Comparison of ENCODE assay signal across 9 mouse cellular contexts in genomic region chr2:163480191-163480825, GRCm38 (mm10). TPM values are rescaled to one million over a fixed set of nuclear protein-coding genes. Genes with fewer than 3 reads are reported as not detected.
DNase-seq lines count a peak whose midpoint lies in the region; ATAC-seq and TF ChIP-seq lines count a peak whose summit lies in the region.
"Had no signal": no experiment of that assay in that cellular context is flagged by ENCODE, and none has a peak within 500 bp of the region (broad histone marks: within the 10 kb centered on the region; RNA-seq: fewer than 3 reads in every experiment).

No protein-coding gene starts in this region.

- H3K27ac ChIP-seq in liver, embryonic 14.5 days: no peak overlapping the region
- no peak overlapping the region for H3K27ac ChIP-seq in liver, embryonic 11.5 days (ENCODE audit: low read depth, low read length)
- H3K27ac ChIP-seq in intestine, postnatal 0 days (ENCODE audit: low read depth, low read length): no peak overlapping the region
- H3K27ac ChIP-seq: neural tube, embryonic 13.5 days had no signal

- ATAC-seq in liver, embryonic 14.5 days (ENCODE audit: insufficient read depth): no peak
- ATAC-seq in liver, embryonic 11.5 days (replicated peaks; ENCODE audit: low FRiP score): no peak
- ATAC-seq in intestine, postnatal 0 days: no peak
- no peak; the same call in 1 of the 2 replicates for ATAC-seq in frontal cortex, adult (ENCODE audit: low TSS enrichment)

- H3K27me3 ChIP-seq in liver, embryonic 14.5 days (ENCODE audit: control insufficient read depth, insufficient read depth, low read length): peaks cover 5% of the 10 kb centered on the region
- H3K27me3 ChIP-seq in liver, embryonic 11.5 days (replicated peaks; ENCODE audit: control insufficient read depth, insufficient read depth, low read length): peaks cover 29% of the 10 kb centered on the region
- no peaks in the 10 kb centered on the region for H3K27me3 ChIP-seq in intestine, postnatal 0 days (replicated peaks; ENCODE audit: control insufficient read depth, insufficient read depth, low read length)

- H3K4me3 ChIP-seq in liver, embryonic 14.5 days (ENCODE audit: insufficient read depth in 1 of 2, low read depth in 2 of 2, low read length in 2 of 2): no peak overlapping the region
- H3K4me3 ChIP-seq in liver, embryonic 11.5 days (ENCODE audit: low read depth, low read length): no peak overlapping the region
- no peak overlapping the region for H3K4me3 ChIP-seq in intestine, postnatal 0 days (ENCODE audit: low read depth, low read length)
- H3K4me3 ChIP-seq: neural tube, embryonic 13.5 days had no signal

- peak; percentile 66 for TF ChIP-seq CTCF in liver, embryonic 14.5 days (IDR thresholded peaks at IDR 0.05; ENCODE audit: low read depth)
- TF ChIP-seq CTCF in intestine, postnatal 0 days (IDR thresholded peaks at IDR 0.05; ENCODE audit: low read depth): peak; percentile 69

- no peaks in the 10 kb centered on the region for H3K9me3 ChIP-seq in liver, embryonic 14.5 days (ENCODE audit: control insufficient read depth, low read length)
- no peaks in the 10 kb centered on the region for H3K9me3 ChIP-seq in liver, embryonic 11.5 days (ENCODE audit: control insufficient read depth, low read length)
- no peaks in the 10 kb centered on the region for H3K9me3 ChIP-seq in intestine, postnatal 0 days (ENCODE audit: control insufficient read depth)
- H3K9me3 ChIP-seq: neural tube, embryonic 13.5 days had no signal

- WGBS in liver, embryonic 14.5 days (ENCODE audit: insufficient replicate concordance): 48% methylated on average over 18 of the region's 18 CpGs
- WGBS in liver, embryonic 11.5 days: 54% methylated on average over 18 of the region's 18 CpGs
- 63% methylated on average over 18 of the region's 18 CpGs for WGBS in intestine, postnatal 0 days

- no peak for TF ChIP-seq EP300 in liver, embryonic 14.5 days (IDR thresholded peaks at IDR 0.05; ENCODE audit: low read depth)

- no peak for DNase-seq in liver, embryonic 14.5 days (ENCODE audit: low read depth in 3 of 3, low spot score in 3 of 3)
- no peak for DNase-seq in liver, embryonic 11.5 days (ENCODE audit: low spot score)
- peak; percentile 42 for DNase-seq in adrenal gland, postnatal 25 days
- peak; percentile 8 for DNase-seq in naive thymus-derived CD4-positive, alpha-beta T cell, adult 2 months (ENCODE audit: low read depth)
- DNase-seq in layer of hippocampus, postnatal 25 days (ENCODE audit: extremely low spot score in 1 of 2, low spot score in 1 of 2): no peak

- H3K4me2 ChIP-seq in liver, embryonic 14.5 days (ENCODE audit: low read depth): no peak overlapping the region
- no peak overlapping the region for H3K4me2 ChIP-seq in liver, embryonic 11.5 days
- no peak overlapping the region for H3K4me2 ChIP-seq in intestine, postnatal 0 days (replicated peaks; ENCODE audit: low read depth)
- H3K4me2 ChIP-seq: neural tube, embryonic 13.5 days had no signal

- no peaks in the 10 kb centered on the region for H3K4me1 ChIP-seq in liver, embryonic 14.5 days (replicated peaks; ENCODE audit: control insufficient read depth in 2 of 2, insufficient read depth in 2 of 2, low read length in 1 of 2)
- no peaks in the 10 kb centered on the region for H3K4me1 ChIP-seq in liver, embryonic 11.5 days (replicated peaks; ENCODE audit: control insufficient read depth, insufficient read depth, low read length)
- H3K4me1 ChIP-seq in intestine, postnatal 0 days (replicated peaks; ENCODE audit: control insufficient read depth, insufficient read depth, low read length): peaks cover 4% of the 10 kb centered on the region

- no peak overlapping the region for H3K9ac ChIP-seq in liver, embryonic 14.5 days (replicated peaks)
- H3K9ac ChIP-seq in liver, embryonic 11.5 days (ENCODE audit: low read depth, low read length): no peak overlapping the region
- H3K9ac ChIP-seq in intestine, postnatal 0 days (ENCODE audit: low read depth, low read length): no peak overlapping the region
- H3K9ac ChIP-seq: neural tube, embryonic 13.5 days had no signal

- no peaks in the 10 kb centered on the region for H3K36me3 ChIP-seq in liver, embryonic 14.5 days (replicated peaks; ENCODE audit: control insufficient read depth, insufficient read depth, low read depth)
- H3K36me3 ChIP-seq in liver, embryonic 11.5 days (ENCODE audit: control insufficient read depth, insufficient read depth, low read length): no peaks in the 10 kb centered on the region
- H3K36me3 ChIP-seq in intestine, postnatal 0 days (ENCODE audit: control insufficient read depth, insufficient read depth): no peaks in the 10 kb centered on the region
- H3K36me3 ChIP-seq: neural tube, embryonic 13.5 days had no signal

RNA-seq across cellular contexts. Expression of gene Fitm2, which starts 7.9 kb away (rescaled TPM):
- polyA plus RNA-seq in liver, embryonic 14.5 days (2012; rRNA removed): 1.8 and 1.9 TPM in 2 replicates
- 3.0 and 3.1 TPM in 2 replicates for polyA plus RNA-seq in liver, embryonic 14.5 days (2014; fragmentation: Nextera tagmentation; extraction: Ambion mirVana)
- polyA plus RNA-seq in liver, embryonic 11.5 days (2014; fragmentation: Nextera tagmentation; extraction: Ambion mirVana): 8.1 and 9.0 TPM in 2 replicates
- total RNA-seq in adrenal gland, postnatal 25 days (2021): 61.2 and 74.5 TPM in 2 replicates
- polyA plus RNA-seq in intestine, postnatal 0 days (2015; fragmentation: Nextera tagmentation; extraction: Ambion mirVana): 5.3 and 5.5 TPM in 2 replicates
- 10 to 100 TPM; 17.6 to 20.8 TPM for total RNA-seq in layer of hippocampus, postnatal 25 days (2021)

RNA-seq across cellular contexts. Expression of gene R3hdml, which starts 11.8 kb away (rescaled TPM):
- polyA plus RNA-seq in liver, embryonic 14.5 days (2012; rRNA removed): not detected in 2 replicates
- polyA plus RNA-seq in liver, embryonic 14.5 days (2014; fragmentation: Nextera tagmentation; extraction: Ambion mirVana): not detected in 2 replicates
- not detected in 2 replicates for polyA plus RNA-seq in liver, embryonic 11.5 days (2014; fragmentation: Nextera tagmentation; extraction: Ambion mirVana)
- total RNA-seq in adrenal gland, postnatal 25 days (2021): not detected in 2 replicates
- 0.37 and 0.46 TPM in 2 replicates for polyA plus RNA-seq in intestine, postnatal 0 days (2015; fragmentation: Nextera tagmentation; extraction: Ambion mirVana)
- not detected for total RNA-seq in layer of hippocampus, postnatal 25 days (2021)
- total RNA-seq: left cerebral cortex, postnatal 14 days had no signal
- polyA plus RNA-seq: neural tube, embryonic 13.5 days had no signal

RNA-seq across cellular contexts. Expression of gene Hnf4a, which starts 26.3 kb away (rescaled TPM):
- 22.9 and 23.2 TPM in 2 replicates for polyA plus RNA-seq in liver, embryonic 14.5 days (2012; rRNA removed)
- polyA plus RNA-seq in liver, embryonic 14.5 days (2014; fragmentation: Nextera tagmentation; extraction: Ambion mirVana): 10.6 and 11.6 TPM in 2 replicates
- polyA plus RNA-seq in liver, embryonic 11.5 days (2014; fragmentation: Nextera tagmentation; extraction: Ambion mirVana): 18.9 and 20.0 TPM in 2 replicates
- total RNA-seq in adrenal gland, postnatal 25 days (2021): 2.4 TPM in 1 of 2 replicates, not detected in the other
- 50.8 and 53.0 TPM in 2 replicates for polyA plus RNA-seq in intestine, postnatal 0 days (2015; fragmentation: Nextera tagmentation; extraction: Ambion mirVana)
- not detected for total RNA-seq in layer of hippocampus, postnatal 25 days (2021)
- total RNA-seq: left cerebral cortex, postnatal 14 days had no signal
- polyA plus RNA-seq: neural tube, embryonic 13.5 days had no signal

RNA-seq across cellular contexts. Expression of gene Gdap1l1, which starts 42.0 kb away (rescaled TPM):
- polyA plus RNA-seq in liver, embryonic 14.5 days (2012; rRNA removed): 0.03 and 0.18 TPM in 2 replicates
- 0.11 TPM in 1 of 2 replicates, not detected in the other for polyA plus RNA-seq in liver, embryonic 14.5 days (2014; fragmentation: Nextera tagmentation; extraction: Ambion mirVana)
- 1.4 and 1.7 TPM in 2 replicates for polyA plus RNA-seq in liver, embryonic 11.5 days (2014; fragmentation: Nextera tagmentation; extraction: Ambion mirVana)
- 2.8 and 3.7 TPM in 2 replicates for total RNA-seq in adrenal gland, postnatal 25 days (2021)
- 2.3 and 2.4 TPM in 2 replicates for polyA plus RNA-seq in intestine, postnatal 0 days (2015; fragmentation: Nextera tagmentation; extraction: Ambion mirVana)
- 10 to 100 TPM; 64.5 to 74.6 TPM for total RNA-seq in layer of hippocampus, postnatal 25 days (2021)

RNA-seq across cellular contexts. Expression of gene Oser1, which starts 55.8 kb away (rescaled TPM):
- polyA plus RNA-seq in liver, embryonic 14.5 days (2012; rRNA removed): 10.1 and 12.8 TPM in 2 replicates
- 31.3 and 34.6 TPM in 2 replicates for polyA plus RNA-seq in liver, embryonic 14.5 days (2014; fragmentation: Nextera tagmentation; extraction: Ambion mirVana)
- polyA plus RNA-seq in liver, embryonic 11.5 days (2014; fragmentation: Nextera tagmentation; extraction: Ambion mirVana): 61.0 and 67.8 TPM in 2 replicates
- total RNA-seq in adrenal gland, postnatal 25 days (2021): 34.2 and 36.7 TPM in 2 replicates
- 62.3 and 64.5 TPM in 2 replicates for polyA plus RNA-seq in intestine, postnatal 0 days (2015; fragmentation: Nextera tagmentation; extraction: Ambion mirVana)
- total RNA-seq in layer of hippocampus, postnatal 25 days (2021): 10 to 100 TPM; 20.4 to 21.5 TPM

Comparison
In these comparisons a context has a peak if more than half of its experiments do, and no peak if none do; other contexts are left out.
1. DNase-seq: peak in adrenal gland, postnatal 25 days (single experiment) and naive thymus-derived CD4-positive, alpha-beta T cell, adult 2 months (single experiment); none in liver, embryonic 14.5 days (0 of 3), liver, embryonic 11.5 days (single experiment) and layer of hippocampus, postnatal 25 days (0 of 2).